Mouse (Mus musculus) forebrain, postnatal 0 days (tissue): ENCODE data around the gene Xirp1. TPM values are rescaled to one million over a fixed set of nuclear protein-coding genes. Genes with fewer than 3 reads are reported as not detected.

Experiments used
- ATAC-seq: fragments of 200-750 bp; cut with Nextera tagmentation; 2 replicates; pipeline ENCODE4 v1.8.0; 2017; ENCODE audit warnings: mild to moderate bottlenecking, moderate library complexity
- DNase-seq: peaks from one replicate; pipeline ENCODE4 v3.0.0-alpha.2; 2015
- H3K27ac ChIP-seq: fragments of 300-500 bp; sonication (generic); 2 replicates; pipeline ENCODE4 v1.5.1; 2014; ENCODE audit warnings: low read depth, mild to moderate bottlenecking, antibody characterized with exemption, low read length, moderate library complexity, mixed read lengths
- H3K27me3 ChIP-seq: fragments of 300-500 bp; sonication (generic); 2 replicates; pipeline ENCODE4 v1.6.1; 2014; ENCODE audit warnings: mild to moderate bottlenecking, low read length, mixed read lengths; ENCODE audit not compliant: insufficient read depth
- H3K36me3 ChIP-seq: fragments of 300-500 bp; sonication (generic); 2 replicates; pipeline ENCODE4 v1.6.1; 2014; ENCODE audit warnings: mild to moderate bottlenecking, moderate library complexity; ENCODE audit not compliant: insufficient read depth
- H3K4me1 ChIP-seq: fragments of 300-500 bp; sonication (generic); 2 replicates; pipeline ENCODE4 v1.6.1; 2014; ENCODE audit warnings: antibody characterized with exemption; ENCODE audit not compliant: insufficient read depth
- H3K4me2 ChIP-seq: fragments of 300-500 bp; sonication (generic); 2 replicates; pipeline ENCODE4 v1.6.1; 2014; ENCODE audit warnings: low read depth, mild to moderate bottlenecking, moderate library complexity
- H3K4me3 ChIP-seq: fragments of 300-500 bp; sonication (generic); 2 replicates; pipeline ENCODE4 v1.5.1; 2014; ENCODE audit warnings: low read depth, low read length, mixed read lengths
- H3K9ac ChIP-seq: fragments of 300-500 bp; sonication (generic); 2 replicates; pipeline ENCODE4 v1.6.1; 2014; ENCODE audit warnings: mild to moderate bottlenecking
- H3K9me3 ChIP-seq: fragments of 300-500 bp; sonication (generic); 2 replicates; pipeline ENCODE4 v1.6.1; 2016; ENCODE audit warnings: low read length
- CTCF ChIP-seq: sonication (generic); IDR thresholded peaks from 2 replicates; pipeline ENCODE4 v1.5.1; 2016; ENCODE audit warnings: antibody characterized with exemption, control low read depth, low read depth
- WGBS: fragments of 180-500 bp; shearing (Covaris S2); extraction: QIAGEN DNeasy Blood & Tissue Kit; methylation state at CpG from one replicate; pipeline ENCODE4 v1.1.7; 2014; 5-methylcytosine and 5-hydroxymethylcytosine counted together
- polyA plus RNA-seq: library from polyadenylated mRNA; unstranded; fragments of >200 nt; fragmentation: Nextera tagmentation; extraction: Ambion mirVana; gene quantifications from 2 replicates; pipeline ENCODE4 v1.2.1, GENCODE M21; 2015
- total RNA-seq: library from RNA; depleted of rRNA; stranded (reverse); fragments of >200 nt; gene quantifications from 2 replicates; pipeline ENCODE4 v1.2.3, GENCODE M21; 2014

Xirp1 gene
- total and polyA plus RNA-seq, 2 experiments from 2014 or later, result not detected

GRCm38 (mm10) chr9:119991310-119991709 lies 32.1 kb downstream of the Xirp1 start:
- no peak for ATAC-seq
- Histone ChIP-seq H3K27ac (no peak overlapping the region), H3K36me3 (no peaks in the 10 kb centered on the region), H3K4me2 (no peak overlapping the region), H3K9me3 (no peaks in the 10 kb centered on the region), H3K4me1 (no peaks in the 10 kb centered on the region), H3K27me3 (no peaks in the 10 kb centered on the region), H3K4me3 (no peak overlapping the region), H3K9ac (no peak overlapping the region)
- DNase-seq, result no peak
- no peak for TF ChIP-seq CTCF
- WGBS, result 11% methylated on average over 5 of the region's 5 CpGs

- ATAC-seq (no peak), DNase-seq (no peak)
- Histone ChIP-seq H3K4me1 (no peaks in the 10 kb centered on the region), H3K27ac (no peak overlapping the region), H3K9ac (no peak overlapping the region), H3K4me3 (no peak overlapping the region), H3K36me3 (no peaks in the 10 kb centered on the region), H3K4me2 (no peak overlapping the region), H3K27me3 (no peaks in the 10 kb centered on the region), H3K9me3 (no peaks in the 10 kb centered on the region)
- no peak for TF ChIP-seq CTCF
- WGBS, result 49% methylated on average over 7 of the region's 7 CpGs
Observed at GRCm38 (mm10) chr9:119988304-119988703, 35.1 kb downstream of the Xirp1 start.

- Histone ChIP-seq H3K4me2 (no peak overlapping the region), H3K9ac (no peak overlapping the region), H3K4me1 (peaks cover 7% of the 10 kb centered on the region; the same call in 1 of the 2 replicates), H3K36me3 (no peaks in the 10 kb centered on the region), H3K27ac (no peak overlapping the region), H3K9me3 (no peaks in the 10 kb centered on the region), H3K27me3 (0 out of 2 replicates have a peak, but pooled peaks cover 2% of the 10 kb centered on the region), H3K4me3 (no peak overlapping the region)
- 79% methylated on average over 10 of the region's 10 CpGs for WGBS
- ATAC-seq (no peak), DNase-seq (no peak)
- no peak for TF ChIP-seq CTCF
Observed at GRCm38 (mm10) chr9:119985881-119986574, 37.4 kb downstream of the Xirp1 start.

GRCm38 (mm10) chr9:119984536-119985011 lies 38.8 kb downstream of the Xirp1 start, which contains the start of gene Csrnp1:
Gene Csrnp1 (minus strand): TSS chr9:119984658.
- Histone ChIP-seq H3K4me2 (peak within 1 kb of the TSS; percentile 89), H3K9ac (peak within 1 kb of the TSS; percentile 55)
- WGBS, result 16% methylated on average over 14 of the region's 14 CpGs

GRCm38 (mm10) chr9:119983585-119984535 lies 39.5 kb downstream of the Xirp1 start:
- 0 out of 2 replicates have a peak overlapping the region, but pooled peaks have one; percentile 35 for H3K27ac ChIP-seq
- WGBS, result 3% methylated on average over 58 of the region's 79 CpGs

More at GRCm38 (mm10) chr9:119984536-119985011, 38.8 kb downstream of the Xirp1 start, which contains the start of gene Csrnp1:
- 0 out of 2 replicates have a peak, but pooled peaks cover 2% of the 10 kb centered on the region for H3K27me3 ChIP-seq
- no peaks in the 10 kb centered on the region for H3K9me3 ChIP-seq
- DNase-seq (no peak), ATAC-seq (no peak)
- peak within 1 kb of the TSS; percentile 64 for H3K4me3 ChIP-seq
- peaks cover 7% of the 10 kb centered on the region; the same call in 1 of the 2 replicates for H3K4me1 ChIP-seq
- 0 out of 2 replicates have a peak within 1 kb of the TSS, but pooled peaks have one; percentile 35 for H3K27ac ChIP-seq
- TF ChIP-seq CTCF, result no peak
- H3K36me3 ChIP-seq, result no peaks in the 10 kb centered on the region

GRCm38 (mm10) chr9:119982956-119983551 lies 40.3 kb downstream of the Xirp1 start:
- 0 out of 2 replicates have a peak, but pooled peaks cover 2% of the 10 kb centered on the region for H3K27me3 ChIP-seq
- H3K27ac ChIP-seq, result no peak overlapping the region
- H3K4me1 ChIP-seq, result peaks cover 7% of the 10 kb centered on the region; the same call in 1 of the 2 replicates
- WGBS, result 2% methylated on average over 45 of the region's 48 CpGs
- no peak for TF ChIP-seq CTCF
- peak overlapping the region; percentile 64 for H3K4me3 ChIP-seq
- peak overlapping the region; percentile 55 for H3K9ac ChIP-seq
- H3K36me3 ChIP-seq, result no peaks in the 10 kb centered on the region
- H3K9me3 ChIP-seq, result no peaks in the 10 kb centered on the region
- H3K4me2 ChIP-seq, result peak overlapping the region; percentile 89
- ATAC-seq (no peak), DNase-seq (no peak)

More at GRCm38 (mm10) chr9:119983585-119984535, 39.5 kb downstream of the Xirp1 start:
- Histone ChIP-seq H3K4me3 (peak overlapping the region; percentile 64), H3K9me3 (no peaks in the 10 kb centered on the region), H3K9ac (peak overlapping the region; percentile 55), H3K4me2 (peak overlapping the region; percentile 89), H3K36me3 (no peaks in the 10 kb centered on the region), H3K27me3 (0 out of 2 replicates have a peak, but pooled peaks cover 2% of the 10 kb centered on the region), H3K4me1 (peaks cover 7% of the 10 kb centered on the region; the same call in 1 of the 2 replicates)
- ATAC-seq, result peak; percentile 71
- TF ChIP-seq CTCF, result no peak
- peak; percentile 77 for DNase-seq
